Mouse (Mus musculus): ENCODE results near the gene Gmnn.

Gmnn gene

GRCm38 (mm10) chr13:24702128-24702527 is 59.6 kb downstream of the Gmnn start:
- DNase-seq (ENCODE audit: low read depth): no peak

Measured in c-Kit-positive CD71-positive TER-119-negative erythroid progenitor cells, embryonic 14.5 days (primary cell).